Mouse (Mus musculus) midbrain, embryonic 15.5 days (tissue): Measurements from ENCODE around the gene Dpy19l1. TPM values are rescaled to one million over a fixed set of nuclear protein-coding genes. Genes with fewer than 3 reads are reported as not detected.

Source experiments
- ATAC-seq: fragments of 200-750 bp; cut with Nextera tagmentation; replicated peaks from 2 replicates; pipeline ENCODE4 v1.8.0; 2017; ENCODE audit warnings: moderate TSS enrichment
- H3K27ac ChIP-seq: fragments of 300-500 bp; sonication (generic); 2 replicates; pipeline ENCODE4 v1.5.1; 2015; ENCODE audit warnings: mild to moderate bottlenecking, inconsistent platforms
- H3K27me3 ChIP-seq: fragments of 300-500 bp; sonication (generic); replicated peaks from 2 replicates; pipeline ENCODE4 v1.6.1; 2015; ENCODE audit warnings: inconsistent platforms
- H3K36me3 ChIP-seq: fragments of 300-500 bp; sonication (generic); replicated peaks from 2 replicates; pipeline ENCODE4 v1.6.1; 2015; ENCODE audit warnings: inconsistent platforms
- H3K4me1 ChIP-seq: fragments of 300-500 bp; sonication (generic); 2 replicates; pipeline ENCODE4 v1.6.1; 2015; ENCODE audit warnings: inconsistent platforms
- H3K4me2 ChIP-seq: fragments of 300-500 bp; sonication (generic); 2 replicates; pipeline ENCODE4 v1.6.1; 2015; ENCODE audit warnings: inconsistent platforms, mild to moderate bottlenecking, moderate library complexity
- H3K4me3 ChIP-seq: fragments of 300-500 bp; sonication (generic); 2 replicates; pipeline ENCODE4 v1.5.1; 2015; ENCODE audit warnings: mild to moderate bottlenecking, inconsistent platforms
- H3K9ac ChIP-seq: fragments of 300-500 bp; sonication (generic); 2 replicates; pipeline ENCODE4 v1.6.1; 2015; ENCODE audit warnings: mild to moderate bottlenecking, inconsistent platforms
- H3K9me3 ChIP-seq: fragments of 300-500 bp; sonication (generic); 2 replicates; pipeline ENCODE4 v1.6.1; 2016; ENCODE audit warnings: inconsistent platforms
- WGBS: fragments of 180-500 bp; shearing (Covaris S2); methylation state at CpG from one replicate; pipeline ENCODE4 v1.1.7; 2015; ENCODE audit warnings: mixed read lengths; 5-methylcytosine and 5-hydroxymethylcytosine counted together
- polyA plus RNA-seq: library from polyadenylated mRNA; unstranded; fragments of >200 nt; fragmentation: Nextera tagmentation; extraction: Ambion mirVana; gene quantifications from 2 replicates; pipeline ENCODE4 v1.2.1, GENCODE M21; 2015

Dpy19l1 gene
- 12.3 and 13.9 TPM in 2 replicates for polyA plus RNA-seq

GRCm38 (mm10) chr9:24503067-24503857, at the start of gene Dpy19l1:
TSS of gene Dpy19l1 (minus strand) at chr9:24503140.
- WGBS, result under 1% methylated on average over 97 of the region's 99 CpGs
- no peaks in the 10 kb centered on the region for H3K36me3 ChIP-seq
- ATAC-seq, result peak; percentile 97
- no peaks in the 10 kb centered on the region for H3K9me3 ChIP-seq
- H3K9ac ChIP-seq, result peak within 1 kb of the TSS; percentile 75
- H3K4me2 ChIP-seq, result peak within 1 kb of the TSS; percentile 86
- peak within 1 kb of the TSS; percentile 87 for H3K4me3 ChIP-seq
- H3K27ac ChIP-seq, result peak within 1 kb of the TSS; percentile 88
- H3K4me1 ChIP-seq, result peaks cover 25% of the 10 kb centered on the region
- no peaks in the 10 kb centered on the region for H3K27me3 ChIP-seq

GRCm38 (mm10) chr9:24538159-24538558, 35.2 kb upstream of the Dpy19l1 start:
- H3K4me2 ChIP-seq, result no peak overlapping the region
- no peaks in the 10 kb centered on the region for H3K27me3 ChIP-seq
- no peaks in the 10 kb centered on the region for H3K36me3 ChIP-seq
- no peaks in the 10 kb centered on the region for H3K9me3 ChIP-seq
- no peak for ATAC-seq
- no peak overlapping the region for H3K4me3 ChIP-seq
- no peak overlapping the region for H3K9ac ChIP-seq
- WGBS, result 41% methylated on average over 2 of the region's 2 CpGs
- no peaks in the 10 kb centered on the region for H3K4me1 ChIP-seq
- H3K27ac ChIP-seq, result no peak overlapping the region

GRCm38 (mm10) chr9:24516575-24517139, 13.7 kb upstream of the Dpy19l1 start:
- Histone ChIP-seq H3K4me1 (no peaks in the 10 kb centered on the region), H3K4me2 (no peak overlapping the region), H3K9me3 (no peaks in the 10 kb centered on the region), H3K27ac (no peak overlapping the region), H3K36me3 (no peaks in the 10 kb centered on the region), H3K27me3 (no peaks in the 10 kb centered on the region), H3K4me3 (no peak overlapping the region), H3K9ac (no peak overlapping the region)
- peak; percentile 91 for ATAC-seq
- 61% methylated on average over 10 of the region's 10 CpGs for WGBS

GRCm38 (mm10) chr9:24514078-24514469, 11.1 kb upstream of the Dpy19l1 start:
- no peak for ATAC-seq
- Histone ChIP-seq H3K36me3 (no peaks in the 10 kb centered on the region), H3K4me2 (no peak overlapping the region), H3K9me3 (no peaks in the 10 kb centered on the region), H3K9ac (no peak overlapping the region), H3K27me3 (no peaks in the 10 kb centered on the region), H3K27ac (no peak overlapping the region), H3K4me1 (no peaks in the 10 kb centered on the region), H3K4me3 (no peak overlapping the region)
- 78% methylated on average over 5 of the region's 5 CpGs for WGBS

- Histone ChIP-seq H3K4me1 (no peaks in the 10 kb centered on the region), H3K27ac (no peak overlapping the region), H3K9me3 (no peaks in the 10 kb centered on the region), H3K27me3 (no peaks in the 10 kb centered on the region), H3K4me3 (no peak overlapping the region), H3K36me3 (no peaks in the 10 kb centered on the region), H3K9ac (no peak overlapping the region), H3K4me2 (no peak overlapping the region)
- ATAC-seq, result no peak
- WGBS, result 73% methylated on average over 9 of the region's 9 CpGs
These were observed 10.5 kb upstream of the Dpy19l1 start for GRCm38 (mm10) chr9:24513290-24514077.

GRCm38 (mm10) chr9:24512121-24512539, 9.2 kb upstream of the Dpy19l1 start:
- Histone ChIP-seq H3K4me1 (no peaks in the 10 kb centered on the region), H3K9ac (no peak overlapping the region), H3K4me2 (no peak overlapping the region), H3K36me3 (no peaks in the 10 kb centered on the region), H3K9me3 (no peaks in the 10 kb centered on the region), H3K27me3 (no peaks in the 10 kb centered on the region), H3K4me3 (no peak overlapping the region), H3K27ac (no peak overlapping the region)
- ATAC-seq, result no peak
- 93% methylated on average over 5 of the region's 5 CpGs for WGBS

- Histone ChIP-seq H3K4me1 (no peaks in the 10 kb centered on the region), H3K4me2 (no peak overlapping the region), H3K9ac (no peak overlapping the region), H3K36me3 (no peaks in the 10 kb centered on the region), H3K27ac (no peak overlapping the region), H3K27me3 (no peaks in the 10 kb centered on the region), H3K9me3 (no peaks in the 10 kb centered on the region), H3K4me3 (no peak overlapping the region)
- 87% methylated on average over 4 of the region's 4 CpGs for WGBS
- no peak for ATAC-seq
These were observed 8.6 kb upstream of the Dpy19l1 start for GRCm38 (mm10) chr9:24511371-24512120.

- Histone ChIP-seq H3K27ac (no peak overlapping the region), H3K9me3 (no peaks in the 10 kb centered on the region), H3K9ac (no peak overlapping the region), H3K4me3 (no peak overlapping the region), H3K4me2 (no peak overlapping the region), H3K4me1 (peaks cover 1% of the 10 kb centered on the region), H3K27me3 (no peaks in the 10 kb centered on the region), H3K36me3 (no peaks in the 10 kb centered on the region)
- WGBS, result 92% methylated on average over 4 of the region's 4 CpGs
- no peak for ATAC-seq
These were observed 5.9 kb upstream of the Dpy19l1 start for GRCm38 (mm10) chr9:24508880-24509279.

- no peak overlapping the region for H3K4me2 ChIP-seq
- no peak for ATAC-seq
These were observed 3.6 kb upstream of the Dpy19l1 start for GRCm38 (mm10) chr9:24506510-24506909.

GRCm38 (mm10) chr9:24505017-24505763, 2.2 kb upstream of the Dpy19l1 start:
- no peak overlapping the region for H3K9ac ChIP-seq
- H3K36me3 ChIP-seq, result no peaks in the 10 kb centered on the region
- WGBS, result 76% methylated on average over 5 of the region's 5 CpGs
- ATAC-seq, result no peak
- H3K4me3 ChIP-seq, result no peak overlapping the region
- H3K4me2 ChIP-seq, result no peak overlapping the region
- H3K9me3 ChIP-seq, result no peaks in the 10 kb centered on the region
- H3K27ac ChIP-seq, result no peak overlapping the region
- H3K4me1 ChIP-seq, result peaks cover 25% of the 10 kb centered on the region
- no peaks in the 10 kb centered on the region for H3K27me3 ChIP-seq

More at GRCm38 (mm10) chr9:24506510-24506909, 3.6 kb upstream of the Dpy19l1 start:
- Histone ChIP-seq H3K27me3 (no peaks in the 10 kb centered on the region), H3K36me3 (no peaks in the 10 kb centered on the region), H3K9ac (no peak overlapping the region), H3K4me1 (peaks cover 16% of the 10 kb centered on the region), H3K27ac (no peak overlapping the region), H3K9me3 (no peaks in the 10 kb centered on the region), H3K4me3 (no peak overlapping the region)

GRCm38 (mm10) chr9:24504381-24504780, 1.4 kb upstream of the Dpy19l1 start:
- no peak overlapping the region for H3K4me2 ChIP-seq
- no peak overlapping the region for H3K4me3 ChIP-seq
- WGBS, result 78% methylated on average over 2 of the region's 2 CpGs
- no peak overlapping the region for H3K27ac ChIP-seq
- H3K4me1 ChIP-seq, result peaks cover 25% of the 10 kb centered on the region
- H3K27me3 ChIP-seq, result no peaks in the 10 kb centered on the region
- no peaks in the 10 kb centered on the region for H3K36me3 ChIP-seq
- no peaks in the 10 kb centered on the region for H3K9me3 ChIP-seq
- ATAC-seq, result no peak
- H3K9ac ChIP-seq, result no peak overlapping the region
